Mouse (Mus musculus): ENCODE data around the gene Hist1h2bb.
"Not testable (repeated sequence)": the region's sequence is repeated elsewhere in the genome, so short reads cannot be mapped to it uniquely, and the experiment has no call there.

The Hist1h2bb gene

GRCm38 (mm10) chr13:23764324-23765171 is 18.0 kb downstream of the Hist1h2bb start:
- no peak for DNase-seq (ENCODE audit: low spot score in 2 of 2)

GRCm38 (mm10) chr13:23765172-23765513 is 18.6 kb downstream of the Hist1h2bb start:
- DNase-seq (ENCODE audit: low spot score in 2 of 2), result no peak

- no peak for DNase-seq (ENCODE audit: low spot score in 2 of 2)
These were observed 20.2 kb downstream of the Hist1h2bb start for GRCm38 (mm10) chr13:23766772-23767171.

- no peak for DNase-seq (ENCODE audit: low spot score in 2 of 2)
These were observed 22.4 kb downstream of the Hist1h2bb start for GRCm38 (mm10) chr13:23768834-23769397.

- DNase-seq (ENCODE audit: low spot score in 2 of 2), result not testable (repeated sequence)
These were observed 23.1 kb downstream of the Hist1h2bb start, which contains the start of gene Trim38 for GRCm38 (mm10) chr13:23769613-23770012. TSS of gene Trim38 (plus strand) at chr13:23769913.

GRCm38 (mm10) chr13:23772561-23773313 is 26.2 kb downstream of the Hist1h2bb start:
- peak in 1 of 2 experiments; percentile 42 for DNase-seq (ENCODE audit: low spot score in 2 of 2)

- no peak for DNase-seq (ENCODE audit: low spot score in 2 of 2)
These were observed 31.8 kb downstream of the Hist1h2bb start for GRCm38 (mm10) chr13:23778339-23778738.

GRCm38 (mm10) chr13:23779025-23779424 is 32.5 kb downstream of the Hist1h2bb start:
- no peak for DNase-seq (ENCODE audit: low spot score in 2 of 2)

GRCm38 (mm10) chr13:23792520-23792919 is 46.0 kb downstream of the Hist1h2bb start:
- DNase-seq (ENCODE audit: low spot score in 2 of 2), result peak in 1 of 2 experiments; percentile 50
